In genomic region chr14:37048914-37049410, GRCm38 (mm10) we compare ENCODE assay signal across 31 mouse cellular contexts. TPM values are rescaled to one million over a fixed set of nuclear protein-coding genes. Genes with fewer than 3 reads are reported as not detected.
DNase-seq lines count a peak whose midpoint lies in the region; ATAC-seq lines count a peak whose summit lies in the region.
"Had no signal": no experiment of that assay in that cellular context is flagged by ENCODE, and none has a peak within 500 bp of the region (broad histone marks: within the 10 kb centered on the region; RNA-seq: fewer than 3 reads in every experiment).

Gene Rgr (minus strand): TSS chr14:37048964.

- WGBS in embryonic facial prominence, embryonic 14.5 days = 68% methylated on average over 1 of the region's 1 CpGs
- whole genome bisulfite sequencing in embryonic facial prominence, embryonic 10.5 days = 64% methylated on average over 1 of the region's 1 CpGs
- 6% methylated on average over 1 of the region's 1 CpGs for WGBS in forebrain, embryonic 16.5 days
- 62% methylated on average over 1 of the region's 1 CpGs for WGBS in liver, embryonic 12.5 days (ENCODE audit: insufficient replicate concordance)

- H3K9me3 ChIP-seq in embryonic facial prominence, embryonic 14.5 days (ENCODE audit: control insufficient read depth, low read length) = no peaks in the 10 kb centered on the region
- no peaks in the 10 kb centered on the region for H3K9me3 ChIP-seq in embryonic facial prominence, embryonic 10.5 days
- no peaks in the 10 kb centered on the region for H3K9me3 ChIP-seq in forebrain, embryonic 16.5 days (ENCODE audit: control insufficient read depth, low read length)
- no peaks in the 10 kb centered on the region for H3K9me3 ChIP-seq in liver, embryonic 12.5 days (replicated peaks)
- H3K9me3 ChIP-seq: embryonic facial prominence, embryonic 12.5 days; heart, embryonic 13.5 days; hindbrain, embryonic 13.5 days; liver, embryonic 13.5 days; neural tube, embryonic 15.5 days had no signal

- no peak within 1 kb of the TSS for H3K9ac ChIP-seq in embryonic facial prominence, embryonic 14.5 days (ENCODE audit: low read depth, low read length)
- H3K9ac ChIP-seq in forebrain, embryonic 16.5 days (replicated peaks; ENCODE audit: low read depth, low read length) = no peak within 1 kb of the TSS
- H3K9ac ChIP-seq in liver, embryonic 12.5 days = no peak within 1 kb of the TSS
- H3K9ac ChIP-seq: embryonic facial prominence, embryonic 12.5 days; heart, embryonic 13.5 days; hindbrain, embryonic 13.5 days; liver, embryonic 13.5 days; neural tube, embryonic 15.5 days had no signal

- ATAC-seq in embryonic facial prominence, embryonic 14.5 days (ENCODE audit: low read depth) = peak; percentile 80
- ATAC-seq in forebrain, embryonic 16.5 days = peak; percentile 58
- ATAC-seq in liver, embryonic 12.5 days = no peak
- ATAC-seq: midbrain, embryonic 16.5 days had no signal

- DNase-seq in embryonic facial prominence, embryonic 14.5 days (ENCODE audit: low spot score) = peak; percentile 78
- DNase-seq in embryonic facial prominence, embryonic 10.5 days (ENCODE audit: low spot score) = no peak
- DNase-seq in layer of hippocampus, adult 9-11 months = peak; percentile 24
- DNase-seq in layer of hippocampus, adult 18-20 months (ENCODE audit: low spot score in 2 of 2) = no peak
- peak; percentile 81 for DNase-seq in Muller cell, postnatal 12 days (ENCODE audit: inconsistent ontology term)
- no peak for DNase-seq in heart, postnatal 4 days
- DNase-seq: adrenal gland, postnatal 36 days; cerebellum, adult 11-12 months; cerebellum, postnatal 14 days; gastrocnemius, postnatal 25 days; heart, adult 2 months; heart, postnatal 14 days; kidney, adult 2 months; liver, embryonic 13.5 days; lung, adult 2 months; lung, postnatal 14 days; spleen, adult 18-20 months had no signal

- no peaks in the 10 kb centered on the region for H3K36me3 ChIP-seq in embryonic facial prominence, embryonic 14.5 days (ENCODE audit: control insufficient read depth, insufficient read depth, low read length)
- no peaks in the 10 kb centered on the region for H3K36me3 ChIP-seq in embryonic facial prominence, embryonic 10.5 days (replicated peaks)
- H3K36me3 ChIP-seq in forebrain, embryonic 16.5 days (ENCODE audit: control insufficient read depth, insufficient read depth) = no peaks in the 10 kb centered on the region
- no peaks in the 10 kb centered on the region for H3K36me3 ChIP-seq in liver, embryonic 12.5 days
- H3K36me3 ChIP-seq: embryonic facial prominence, embryonic 12.5 days; heart, embryonic 13.5 days; hindbrain, embryonic 13.5 days; liver, embryonic 13.5 days; neural tube, embryonic 15.5 days had no signal

- no peak within 1 kb of the TSS for H3K4me2 ChIP-seq in embryonic facial prominence, embryonic 14.5 days (ENCODE audit: low read depth, low read length)
- H3K4me2 ChIP-seq in forebrain, embryonic 16.5 days (ENCODE audit: low read length) = no peak within 1 kb of the TSS
- no peak within 1 kb of the TSS for H3K4me2 ChIP-seq in liver, embryonic 12.5 days
- H3K4me2 ChIP-seq: embryonic facial prominence, embryonic 12.5 days; heart, embryonic 13.5 days; hindbrain, embryonic 13.5 days; liver, embryonic 13.5 days; neural tube, embryonic 15.5 days had no signal

- H3K27me3 ChIP-seq in embryonic facial prominence, embryonic 14.5 days (replicated peaks; ENCODE audit: control insufficient read depth, insufficient read depth, low read length) = no peaks in the 10 kb centered on the region
- no peaks in the 10 kb centered on the region for H3K27me3 ChIP-seq in embryonic facial prominence, embryonic 10.5 days (replicated peaks; ENCODE audit: low read depth, poor library complexity, severe bottlenecking)
- H3K27me3 ChIP-seq in forebrain, embryonic 16.5 days (replicated peaks; ENCODE audit: control insufficient read depth, insufficient read depth, low read length) = no peaks in the 10 kb centered on the region
- no peaks in the 10 kb centered on the region for H3K27me3 ChIP-seq in liver, embryonic 12.5 days (replicated peaks)
- H3K27me3 ChIP-seq: embryonic facial prominence, embryonic 12.5 days; heart, embryonic 13.5 days; hindbrain, embryonic 13.5 days; liver, embryonic 13.5 days; neural tube, embryonic 15.5 days had no signal

- H3K27ac ChIP-seq in embryonic facial prominence, embryonic 14.5 days (replicated peaks; ENCODE audit: low read depth, low read length) = no peak within 1 kb of the TSS
- H3K27ac ChIP-seq in embryonic facial prominence, embryonic 10.5 days (replicated peaks) = no peak within 1 kb of the TSS
- no peak within 1 kb of the TSS for H3K27ac ChIP-seq in forebrain, embryonic 16.5 days (ENCODE audit: low read length)
- H3K27ac ChIP-seq in liver, embryonic 12.5 days = no peak within 1 kb of the TSS
- H3K27ac ChIP-seq: embryonic facial prominence, embryonic 12.5 days; heart, adult 2 months; heart, embryonic 13.5 days; hindbrain, embryonic 13.5 days; kidney, postnatal 0 days; liver, embryonic 13.5 days; neural tube, embryonic 15.5 days had no signal

- no peaks in the 10 kb centered on the region for H3K4me1 ChIP-seq in embryonic facial prominence, embryonic 14.5 days (ENCODE audit: control insufficient read depth, insufficient read depth, low read length)
- no peaks in the 10 kb centered on the region for H3K4me1 ChIP-seq in embryonic facial prominence, embryonic 10.5 days
- no peaks in the 10 kb centered on the region for H3K4me1 ChIP-seq in forebrain, embryonic 16.5 days (replicated peaks; ENCODE audit: control insufficient read depth, insufficient read depth, low read length)
- H3K4me1 ChIP-seq in liver, embryonic 12.5 days = no peaks in the 10 kb centered on the region
- H3K4me1 ChIP-seq: embryonic facial prominence, embryonic 12.5 days; heart, embryonic 13.5 days; hindbrain, embryonic 13.5 days; liver, embryonic 13.5 days; neural tube, embryonic 15.5 days had no signal

- H3K4me3 ChIP-seq in embryonic facial prominence, embryonic 14.5 days (ENCODE audit: low read depth, low read length) = no peak within 1 kb of the TSS
- no peak within 1 kb of the TSS for H3K4me3 ChIP-seq in embryonic facial prominence, embryonic 10.5 days
- no peak within 1 kb of the TSS for H3K4me3 ChIP-seq in forebrain, embryonic 16.5 days (replicated peaks; ENCODE audit: low read length)
- H3K4me3 ChIP-seq in liver, embryonic 12.5 days = no peak within 1 kb of the TSS
- H3K4me3 ChIP-seq: embryonic facial prominence, embryonic 12.5 days; heart, adult 2 months; heart, embryonic 13.5 days; hindbrain, embryonic 13.5 days; liver, embryonic 13.5 days; neural tube, embryonic 15.5 days had no signal

RNA-seq across cellular contexts. Expression of gene Rgr, which starts in this region (rescaled TPM):
- polyA plus RNA-seq in embryonic facial prominence, embryonic 14.5 days (2014; fragmentation: Nextera tagmentation; extraction: Ambion mirVana) = 0.39 and 1.4 TPM in 2 replicates
- not detected in 2 replicates for polyA plus RNA-seq in embryonic facial prominence, embryonic 10.5 days (2016; fragmentation: Nextera tagmentation; extraction: Ambion mirVana)
- not detected for total RNA-seq in layer of hippocampus, adult 18-20 months (2021)
- not detected in 2 replicates for polyA plus RNA-seq in forebrain, embryonic 16.5 days (2015; fragmentation: Nextera tagmentation; extraction: Ambion mirVana)
- polyA plus RNA-seq in liver, embryonic 12.5 days (2016; fragmentation: Nextera tagmentation; extraction: Ambion mirVana) = not detected in 2 replicates
- total RNA-seq in heart, postnatal 4 days (2021) = not detected
- total RNA-seq: adrenal gland, adult 18-20 months; adrenal gland, postnatal 36 days; heart, adult 2 months; heart, postnatal 14 days; layer of hippocampus, postnatal 25 days; megakaryocyte progenitor cell, adult 5-6 weeks had no signal
- polyA plus RNA-seq: embryonic facial prominence, embryonic 12.5 days; heart, adult 2 months; heart, embryonic 13.5 days; hindbrain, embryonic 13.5 days; intestine, embryonic 14.5 days; kidney, adult 2 months; kidney, postnatal 0 days; limb, embryonic 11.5 days; liver, embryonic 13.5 days; lung, adult 2 months; midbrain, embryonic 16.5 days; neural tube, embryonic 15.5 days; urinary bladder, adult 2 months had no signal

Comparison
In these comparisons a context has a peak if more than half of its experiments do, and no peak if none do; other contexts are left out.
1. DNase-seq: peak in embryonic facial prominence, embryonic 14.5 days (single experiment), layer of hippocampus, adult 9-11 months (single experiment) and Muller cell, postnatal 12 days (single experiment); none in embryonic facial prominence, embryonic 10.5 days (single experiment), layer of hippocampus, adult 18-20 months (0 of 2) and heart, postnatal 4 days (single experiment).
2. Peak in ATAC-seq in forebrain, embryonic 16.5 days; RNA of the gene not detected or under 1 TPM.